Mouse (Mus musculus): ENCODE measurements around the gene Pafah1b2.
A peak's percentile ranks its signal among the peaks of the same experiment; 100 is the strongest.

Pafah1b2 gene

DNA sequence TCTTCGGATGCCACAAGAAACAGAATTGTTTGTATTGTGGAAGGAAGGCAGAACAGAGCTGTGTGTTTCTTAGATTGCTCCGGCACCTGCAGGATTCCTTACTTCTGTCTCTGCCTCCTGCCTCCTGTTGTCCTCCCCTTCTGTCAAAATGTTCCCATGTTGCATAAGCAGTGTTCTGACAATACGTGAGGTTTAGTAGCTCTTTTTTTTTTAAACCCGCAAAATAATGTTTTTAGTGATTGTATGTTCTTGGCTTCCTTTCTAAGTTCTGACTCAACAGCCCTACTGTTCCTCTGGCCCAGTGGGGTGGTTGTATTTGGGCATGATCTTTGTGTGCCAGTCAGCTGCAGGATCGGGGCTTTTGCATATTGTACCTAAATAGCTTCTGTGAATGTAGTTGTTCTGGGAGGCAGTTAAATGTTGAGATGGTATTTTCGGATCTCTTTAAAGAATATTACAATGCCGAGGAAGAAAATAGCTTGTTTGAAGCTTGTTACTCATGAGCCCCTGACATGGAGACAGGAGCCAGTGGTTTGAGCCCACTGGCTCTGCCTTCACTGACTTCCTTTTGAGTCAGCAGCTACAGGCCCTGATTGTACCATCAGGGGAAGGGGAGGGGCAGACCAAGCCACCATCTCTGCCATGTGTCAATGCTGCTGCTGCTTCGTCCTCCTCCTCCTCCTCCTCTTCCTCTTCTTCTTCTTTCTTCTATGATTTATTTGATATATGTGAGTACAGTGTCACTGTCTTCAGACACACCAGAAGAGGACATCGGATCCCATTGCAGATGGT lies 13.8 kb upstream of the Pafah1b2 start:
- DNase-seq (ENCODE audit: low spot score), result no peak

GRCm38 (mm10) chr9:46023591-46023990 lies 11.1 kb upstream of the Pafah1b2 start:
- DNase-seq (ENCODE audit: low spot score), result no peak

DNA sequence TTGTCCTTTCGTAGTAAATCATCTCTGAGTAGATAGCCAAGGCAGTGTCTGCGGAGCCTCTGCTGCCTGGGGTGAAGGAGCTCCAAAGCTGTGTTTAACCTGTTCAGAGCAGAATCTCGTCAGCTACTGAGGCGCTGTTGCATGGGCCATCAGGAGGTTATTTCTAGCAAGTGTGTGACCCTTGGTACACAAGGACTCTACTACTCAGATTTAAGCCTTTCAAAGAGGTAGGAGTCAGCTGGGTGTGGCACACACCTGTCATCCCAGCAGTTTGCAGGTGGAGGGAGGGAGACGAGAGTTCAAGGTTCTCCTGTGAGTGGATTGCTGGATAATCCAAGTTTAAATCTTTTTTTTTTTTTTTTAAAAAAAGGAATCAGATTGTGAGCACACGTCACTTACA lies 7.5 kb upstream of the Pafah1b2 start:
- DNase-seq (ENCODE audit: low spot score), result no peak

GRCm38 (mm10) chr9:46018316-46018715 lies 5.8 kb upstream of the Pafah1b2 start:
- DNase-seq (ENCODE audit: low spot score), result no peak

DNA sequence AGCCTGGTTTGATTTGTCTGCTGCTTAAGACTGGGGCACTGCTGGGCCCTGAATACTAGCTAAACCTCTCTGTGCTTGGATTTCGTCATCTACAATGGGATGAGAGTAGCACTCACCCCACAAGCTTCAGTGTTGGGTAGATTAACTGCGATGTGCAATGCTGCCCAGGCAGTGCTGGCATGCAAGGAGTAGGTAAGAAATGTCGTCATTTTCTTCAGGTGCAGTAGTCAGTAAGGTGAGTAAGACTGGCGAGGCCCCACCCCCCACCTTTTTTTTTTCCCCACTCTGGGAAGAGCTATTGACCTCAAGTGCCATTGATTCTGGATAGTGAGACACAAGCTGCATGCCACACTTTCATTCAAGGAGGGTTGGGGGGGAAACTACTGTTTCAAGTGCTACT lies 3.9 kb upstream of the Pafah1b2 start:
- DNase-seq (ENCODE audit: low spot score), result no peak

DNA sequence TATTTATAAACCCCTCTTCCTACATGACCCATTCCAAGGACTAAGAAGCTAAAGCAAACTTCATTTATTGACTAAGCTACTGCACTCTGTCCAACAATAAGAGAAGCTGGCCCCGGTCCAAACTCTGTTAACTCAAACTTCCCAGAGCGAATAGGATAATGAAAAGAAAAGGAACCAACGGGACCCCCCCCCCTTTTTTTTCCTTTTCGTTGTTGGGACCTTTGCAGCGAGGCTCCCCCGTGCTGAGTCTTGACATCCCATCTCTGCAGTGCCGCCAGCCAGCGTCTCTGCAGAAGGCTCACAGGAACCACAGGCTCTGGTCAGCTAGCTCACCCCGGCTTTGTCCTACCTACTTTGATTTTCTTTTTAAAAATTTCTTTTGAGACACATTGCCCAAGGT lies 3.3 kb upstream of the Pafah1b2 start:
- DNase-seq (ENCODE audit: low spot score), result no peak

DNA sequence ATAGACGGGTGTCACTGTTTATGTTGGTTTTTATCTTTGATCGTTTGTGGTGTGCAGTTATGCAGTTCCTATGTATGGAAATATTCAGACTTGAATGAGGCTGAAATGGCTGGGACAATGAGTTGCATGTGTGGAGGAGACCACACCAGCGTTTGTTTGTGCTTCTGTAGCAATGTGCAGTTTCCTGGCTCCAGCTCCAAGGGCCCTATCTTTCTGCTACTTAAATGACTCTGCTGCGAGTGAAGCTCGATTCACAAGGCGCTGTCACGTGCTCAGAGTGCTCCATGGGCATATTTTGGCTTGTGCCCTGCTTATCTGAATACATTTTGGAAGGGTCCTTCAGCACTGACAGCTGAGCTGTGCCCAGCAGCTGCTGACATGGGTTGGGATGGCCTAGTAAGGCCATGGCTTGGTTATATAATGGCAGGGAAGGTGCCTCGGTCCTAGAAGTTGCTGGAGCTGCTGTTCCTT lies 2.6 kb upstream of the Pafah1b2 start:
- no peak for DNase-seq (ENCODE audit: low spot score)

GRCm38 (mm10) chr9:46014251-46014681 lies 1.8 kb upstream of the Pafah1b2 start:
- DNase-seq (ENCODE audit: low spot score), result peak; percentile 70

GRCm38 (mm10) chr9:46013616-46014015 lies 1.1 kb upstream of the Pafah1b2 start:
- DNase-seq (ENCODE audit: low spot score), result no peak

GRCm38 (mm10) chr9:46013009-46013586 lies 608 bp upstream of the Pafah1b2 start:
- peak; percentile 63 for DNase-seq (ENCODE audit: low spot score)

DNA sequence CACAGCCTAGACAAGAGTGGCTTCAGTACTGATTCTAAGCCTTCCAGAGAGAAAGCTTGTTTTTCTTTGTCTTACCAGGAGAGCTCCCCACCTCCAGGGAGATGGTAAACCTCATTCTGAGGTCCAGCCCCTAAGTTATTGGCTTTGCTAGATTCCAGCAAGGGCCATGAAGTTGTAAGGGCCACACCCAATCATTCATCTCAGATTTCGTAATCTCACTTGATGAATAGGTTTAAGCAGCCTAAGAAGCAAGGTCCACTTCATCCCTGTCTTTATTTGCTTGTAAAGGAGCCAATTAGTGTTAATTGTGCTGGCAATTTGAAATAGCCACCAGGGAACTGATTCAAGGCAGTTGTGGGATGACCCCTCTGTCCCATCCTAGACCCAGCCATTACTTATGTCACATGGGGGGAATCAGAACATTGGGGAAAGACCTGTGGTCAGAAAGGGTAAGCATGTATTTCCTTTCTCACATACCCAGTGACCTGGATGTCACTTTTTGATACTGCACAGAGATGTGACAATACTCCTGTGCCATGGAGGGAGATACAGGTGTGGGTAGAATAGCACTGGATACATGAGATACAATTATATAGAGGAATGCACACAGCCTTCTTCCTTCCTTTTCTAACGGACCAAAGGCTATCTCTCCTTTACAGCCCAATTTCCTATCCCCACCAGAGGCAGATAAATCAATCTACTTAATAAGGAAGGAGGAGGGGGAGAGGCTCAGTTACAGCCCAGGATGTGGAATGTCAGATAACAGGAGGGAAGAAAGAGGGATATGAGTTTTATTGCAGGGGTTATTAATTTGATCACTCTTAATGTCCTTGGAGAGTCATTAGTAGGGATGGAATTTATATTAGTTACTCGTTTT lies 1.2 kb downstream of the Pafah1b2 start:
- DNase-seq (ENCODE audit: low spot score), result no peak

GRCm38 (mm10) chr9:46009669-46009983 lies 2.9 kb downstream of the Pafah1b2 start:
- DNase-seq (ENCODE audit: low spot score), result no peak

- no peak for DNase-seq (ENCODE audit: low spot score)
Measured at GRCm38 (mm10) chr9:46008931-46009668, 3.4 kb downstream of the Pafah1b2 start.

DNA sequence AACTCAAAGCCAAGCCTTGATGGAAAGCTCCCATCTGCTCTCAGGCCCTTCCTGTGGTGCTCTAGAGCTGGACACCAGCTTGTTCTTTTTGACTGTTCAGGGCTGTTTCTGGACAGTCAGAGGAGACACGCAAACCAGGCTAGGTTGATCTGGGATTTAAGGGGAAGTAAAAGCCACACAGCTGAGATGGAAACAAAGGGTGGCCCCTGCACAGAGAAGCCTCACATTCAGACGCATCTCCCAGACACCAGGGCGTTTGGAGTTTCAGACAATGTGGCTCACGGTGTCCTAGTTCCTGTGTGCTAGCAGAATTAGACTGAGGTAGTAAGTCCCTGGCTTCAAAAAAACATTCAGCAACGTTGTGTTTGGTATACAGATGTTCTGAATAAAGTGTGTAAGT lies 6.3 kb downstream of the Pafah1b2 start:
- no peak for DNase-seq (ENCODE audit: low spot score)

DNA sequence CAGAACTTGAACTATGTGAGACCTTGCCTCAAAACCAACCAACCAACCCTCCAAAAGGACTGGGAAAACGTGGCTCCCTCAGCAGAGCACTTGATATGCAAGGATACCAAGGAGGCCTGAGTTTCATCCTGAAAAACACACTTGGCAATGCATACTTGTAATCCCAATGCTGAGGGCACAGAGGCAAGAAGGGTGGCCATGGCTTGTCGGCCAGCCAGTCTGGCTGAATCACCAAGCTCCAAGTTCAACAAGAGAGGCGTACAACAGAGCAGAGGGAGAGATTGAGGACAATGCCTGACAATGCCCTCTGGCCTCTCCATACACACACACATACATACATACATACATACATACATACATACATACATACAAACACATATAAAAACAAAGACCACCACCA lies 8.0 kb downstream of the Pafah1b2 start:
- no peak for DNase-seq (ENCODE audit: low spot score)

DNA sequence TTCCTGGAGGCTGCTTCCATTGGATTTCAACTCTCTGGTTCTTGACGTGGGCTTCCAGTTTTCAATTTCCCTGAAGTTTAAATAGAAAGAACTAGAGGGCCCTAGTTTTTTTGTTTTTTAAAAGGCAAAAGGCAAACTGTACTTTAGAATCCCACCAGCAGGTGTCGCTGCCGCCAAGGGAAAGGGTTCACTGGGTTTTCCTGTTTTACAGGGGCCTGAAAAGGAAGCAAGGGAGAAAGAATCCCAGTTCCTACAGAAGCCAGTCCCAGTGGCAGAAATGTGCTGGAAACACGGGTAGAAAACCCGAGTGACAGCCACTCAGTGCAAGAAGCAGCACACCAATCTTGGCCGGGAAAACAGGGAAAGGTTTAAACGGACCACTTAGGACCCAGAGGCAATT lies 8.8 kb downstream of the Pafah1b2 start:
- DNase-seq (ENCODE audit: low spot score), result peak; percentile 92

DNA sequence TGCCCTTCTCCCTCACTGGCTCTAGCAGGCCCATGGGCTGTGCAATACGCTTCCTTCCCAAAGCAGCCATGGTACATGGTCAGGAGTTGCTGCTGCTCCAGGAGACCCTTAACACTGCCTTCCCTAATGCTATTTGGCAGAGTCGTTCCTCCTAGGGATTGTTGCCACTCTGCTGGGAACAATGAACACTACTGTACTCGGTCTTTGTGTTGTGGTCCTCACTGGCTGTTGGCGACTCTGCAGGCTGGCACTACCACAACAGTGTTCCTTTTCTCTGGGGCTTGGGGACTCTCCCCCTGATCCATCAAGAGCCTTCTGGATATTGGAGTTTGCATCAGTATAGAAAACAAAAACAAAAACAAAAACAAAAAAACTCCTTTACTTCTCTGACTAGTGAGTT lies 13.5 kb downstream of the Pafah1b2 start:
- no peak for DNase-seq (ENCODE audit: low spot score)

DNA sequence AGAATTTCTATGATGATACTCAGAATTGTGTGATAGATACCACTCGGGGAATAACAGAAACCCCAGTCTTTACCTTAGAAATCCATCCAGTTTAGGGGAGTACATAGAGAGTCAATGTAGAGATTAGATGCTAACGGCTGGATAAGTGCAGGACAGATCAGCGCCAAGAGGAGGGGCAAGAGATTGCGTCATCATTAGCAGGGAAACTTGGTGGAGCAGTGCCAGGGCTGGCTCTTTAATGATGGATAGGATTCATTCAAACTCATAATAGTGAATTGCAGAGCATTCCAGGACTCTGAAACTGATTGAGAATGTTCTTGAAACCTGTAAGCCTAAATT lies 27.3 kb downstream of the Pafah1b2 start:
- DNase-seq (ENCODE audit: low spot score), result peak; percentile 80

DNA sequence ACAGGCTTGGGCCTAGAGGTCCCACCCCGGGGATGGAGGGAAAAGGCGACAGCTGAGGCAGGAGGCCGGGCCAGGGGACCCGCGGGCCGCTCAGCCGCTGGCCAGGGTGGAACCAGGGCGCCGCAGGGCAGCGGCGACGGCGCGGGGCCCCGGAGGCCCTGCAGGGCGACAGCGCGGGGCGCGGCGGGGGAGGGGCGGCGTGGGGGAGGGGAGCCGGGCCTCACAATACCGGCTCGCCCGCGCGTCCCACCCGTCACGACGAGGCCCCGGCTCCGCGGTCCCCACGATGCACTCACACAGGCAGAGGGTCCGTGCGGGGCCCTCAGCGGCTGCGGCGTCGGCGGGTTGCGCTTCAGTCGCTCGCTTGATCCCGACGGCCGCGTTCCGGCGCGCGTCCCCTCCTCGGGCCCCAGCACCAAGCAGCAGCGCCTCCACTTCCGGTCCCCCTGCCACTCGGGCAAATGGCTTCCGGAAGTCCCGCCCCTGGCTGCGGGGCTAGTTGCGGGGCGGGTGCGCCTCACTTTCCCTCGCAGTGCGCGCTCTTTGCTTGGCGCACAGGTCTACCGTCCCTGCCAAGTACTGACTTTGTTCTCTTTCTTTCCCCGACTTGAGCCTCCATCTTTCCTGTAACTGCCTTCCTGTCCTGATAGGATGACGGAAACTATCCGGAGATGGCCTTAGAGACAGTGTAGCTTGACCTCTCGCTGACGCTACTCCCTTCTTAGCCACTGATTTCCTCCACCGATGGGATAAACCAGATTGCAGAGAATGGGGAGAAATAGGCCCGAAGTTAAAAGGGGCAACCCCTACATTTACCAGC lies 27.9 kb downstream of the Pafah1b2 start:
- DNase-seq (ENCODE audit: low spot score), result peak; percentile 96

- peak; percentile 39 for DNase-seq (ENCODE audit: low spot score)
Measured at GRCm38 (mm10) chr9:45983676-45984408, 28.6 kb downstream of the Pafah1b2 start.

GRCm38 (mm10) chr9:45981331-45981730 lies 31.2 kb downstream of the Pafah1b2 start:
- DNase-seq (ENCODE audit: low spot score), result no peak
